Mouse (Mus musculus): ENCODE data around the gene Pla2g4b. TPM values are rescaled to one million over a fixed set of nuclear protein-coding genes. Genes with fewer than 3 reads are reported as not detected.

Pla2g4b gene
- polyA plus RNA-seq, 2 experiments: 0.11 to 1.3 TPM

- no peaks in the 10 kb centered on the region for H3K9me3 ChIP-seq (ENCODE audit: control insufficient read depth, low read length)
- peak overlapping the region; percentile 96 for H3K4me2 ChIP-seq (ENCODE audit: low read depth)
- H3K27me3 ChIP-seq (ENCODE audit: control insufficient read depth, insufficient read depth, low read length): no peaks in the 10 kb centered on the region
- WGBS (ENCODE audit: insufficient replicate concordance): 45% methylated on average over 3 of the region's 3 CpGs
- H3K4me1 ChIP-seq (replicated peaks; ENCODE audit: control insufficient read depth in 2 of 2, insufficient read depth in 2 of 2, low read length in 1 of 2): peaks cover 0 to 21% of the 10 kb centered on the region in 2 experiments
- DNase-seq (ENCODE audit: low read depth in 3 of 3, low spot score in 3 of 3) (no peak), ATAC-seq (ENCODE audit: insufficient read depth) (no peak)
- peak overlapping the region; percentile 64 for H3K27ac ChIP-seq
- H3K9ac ChIP-seq (replicated peaks): peak overlapping the region; percentile 84
- no peaks in the 10 kb centered on the region for H3K36me3 ChIP-seq (replicated peaks; ENCODE audit: control insufficient read depth, insufficient read depth, low read depth)
- H3K4me3 ChIP-seq (ENCODE audit: insufficient read depth in 1 of 2, low read depth in 2 of 2, low read length in 2 of 2): peak overlapping the region; percentile 79 to 89
- TF ChIP-seq CTCF (IDR thresholded peaks at IDR 0.05; ENCODE audit: low read depth) (no peak), EP300 (IDR thresholded peaks at IDR 0.05; ENCODE audit: low read depth) (no peak)
Observed at GRCm38 (mm10) chr2:120027950-120028331, 5.3 kb upstream of the Pla2g4b start.

- 42% methylated on average over 8 of the region's 8 CpGs for WGBS (ENCODE audit: insufficient replicate concordance)
- Histone ChIP-seq H3K9ac (replicated peaks) (no peak overlapping the region), H3K27me3 (ENCODE audit: control insufficient read depth, insufficient read depth, low read length) (no peaks in the 10 kb centered on the region), H3K36me3 (replicated peaks; ENCODE audit: control insufficient read depth, insufficient read depth, low read depth) (no peaks in the 10 kb centered on the region), H3K4me3 (ENCODE audit: insufficient read depth in 1 of 2, low read depth in 2 of 2, low read length in 2 of 2) (no peak overlapping the region), H3K27ac (no peak overlapping the region), H3K4me2 (ENCODE audit: low read depth) (no peak overlapping the region), H3K9me3 (ENCODE audit: control insufficient read depth, low read length) (no peaks in the 10 kb centered on the region), H3K4me1 (replicated peaks; ENCODE audit: control insufficient read depth in 2 of 2, insufficient read depth in 2 of 2, low read length in 1 of 2) (peaks cover 0 to 21% of the 10 kb centered on the region in 2 experiments)
- no peak for TF ChIP-seq EP300 (IDR thresholded peaks at IDR 0.05; ENCODE audit: low read depth)
- TF ChIP-seq CTCF (IDR thresholded peaks at IDR 0.05; ENCODE audit: low read depth): no peak
- ATAC-seq (ENCODE audit: insufficient read depth) (peak; percentile 40), DNase-seq (ENCODE audit: low read depth in 3 of 3, low spot score in 3 of 3) (no peak)
Observed at GRCm38 (mm10) chr2:120030380-120030779, 2.8 kb upstream of the Pla2g4b start.

- TF ChIP-seq CTCF (IDR thresholded peaks at IDR 0.05; ENCODE audit: low read depth): no peak
- no peak for TF ChIP-seq EP300 (IDR thresholded peaks at IDR 0.05; ENCODE audit: low read depth)
- Histone ChIP-seq H3K27ac (no peak overlapping the region), H3K9me3 (ENCODE audit: control insufficient read depth, low read length) (no peaks in the 10 kb centered on the region), H3K9ac (replicated peaks) (no peak overlapping the region), H3K36me3 (replicated peaks; ENCODE audit: control insufficient read depth, insufficient read depth, low read depth) (no peaks in the 10 kb centered on the region), H3K27me3 (ENCODE audit: control insufficient read depth, insufficient read depth, low read length) (no peaks in the 10 kb centered on the region), H3K4me3 (ENCODE audit: insufficient read depth in 1 of 2, low read depth in 2 of 2, low read length in 2 of 2) (no peak overlapping the region), H3K4me1 (replicated peaks; ENCODE audit: control insufficient read depth in 2 of 2, insufficient read depth in 2 of 2, low read length in 1 of 2) (peaks cover 0 to 8% of the 10 kb centered on the region in 2 experiments; a peak in 2 of 4 replicates), H3K4me2 (ENCODE audit: low read depth) (no peak overlapping the region)
- DNase-seq (ENCODE audit: low read depth in 3 of 3, low spot score in 3 of 3): no peak
- WGBS (ENCODE audit: insufficient replicate concordance): 72% methylated on average over 5 of the region's 5 CpGs
- ATAC-seq (ENCODE audit: insufficient read depth): no peak
Observed at GRCm38 (mm10) chr2:120033726-120034125, 509 bp downstream of the Pla2g4b start.

GRCm38 (mm10) chr2:120037744-120038143 is 4.5 kb downstream of the Pla2g4b start:
- TF ChIP-seq EP300 (IDR thresholded peaks at IDR 0.05; ENCODE audit: low read depth) (no peak), CTCF (IDR thresholded peaks at IDR 0.05; ENCODE audit: low read depth) (no peak)
- Histone ChIP-seq H3K27ac (no peak overlapping the region), H3K36me3 (replicated peaks; ENCODE audit: control insufficient read depth, insufficient read depth, low read depth) (no peaks in the 10 kb centered on the region), H3K4me2 (ENCODE audit: low read depth) (no peak overlapping the region), H3K4me1 (replicated peaks; ENCODE audit: control insufficient read depth in 2 of 2, insufficient read depth in 2 of 2, low read length in 1 of 2) (no peaks in the 10 kb centered on the region), H3K9ac (replicated peaks) (no peak overlapping the region), H3K9me3 (ENCODE audit: control insufficient read depth, low read length) (no peaks in the 10 kb centered on the region), H3K27me3 (ENCODE audit: control insufficient read depth, insufficient read depth, low read length) (no peaks in the 10 kb centered on the region), H3K4me3 (ENCODE audit: insufficient read depth in 1 of 2, low read depth in 2 of 2, low read length in 2 of 2) (no peak overlapping the region)
- DNase-seq (ENCODE audit: low read depth in 3 of 3, low spot score in 3 of 3): no peak
- 58% methylated on average over 9 of the region's 9 CpGs for WGBS (ENCODE audit: insufficient replicate concordance)
- ATAC-seq (ENCODE audit: insufficient read depth): no peak

- WGBS (ENCODE audit: insufficient replicate concordance): 80% methylated on average over 5 of the region's 5 CpGs
- DNase-seq (ENCODE audit: low read depth in 3 of 3, low spot score in 3 of 3) (no peak), ATAC-seq (ENCODE audit: insufficient read depth) (no peak)
- no peaks in the 10 kb centered on the region for H3K36me3 ChIP-seq (replicated peaks; ENCODE audit: control insufficient read depth, insufficient read depth, low read depth)
- TF ChIP-seq CTCF (IDR thresholded peaks at IDR 0.05; ENCODE audit: low read depth) (no peak), EP300 (IDR thresholded peaks at IDR 0.05; ENCODE audit: low read depth) (no peak)
- no peak overlapping the region for H3K4me3 ChIP-seq (ENCODE audit: insufficient read depth in 1 of 2, low read depth in 2 of 2, low read length in 2 of 2)
- no peak overlapping the region for H3K9ac ChIP-seq (replicated peaks)
- H3K9me3 ChIP-seq (ENCODE audit: control insufficient read depth, low read length): no peaks in the 10 kb centered on the region
- H3K27ac ChIP-seq: no peak overlapping the region
- H3K4me2 ChIP-seq (ENCODE audit: low read depth): no peak overlapping the region
- H3K27me3 ChIP-seq (ENCODE audit: control insufficient read depth, insufficient read depth, low read length): no peaks in the 10 kb centered on the region
- H3K4me1 ChIP-seq (replicated peaks; ENCODE audit: control insufficient read depth in 2 of 2, insufficient read depth in 2 of 2, low read length in 1 of 2): no peaks in the 10 kb centered on the region
Observed at GRCm38 (mm10) chr2:120040991-120041390, 7.8 kb downstream of the Pla2g4b start.

Data from liver, embryonic 14.5 days (tissue).